Mouse (Mus musculus) embryonic facial prominence, embryonic 10.5 days (tissue): ENCODE results near the gene Ubr7. TPM values are rescaled to one million over a fixed set of nuclear protein-coding genes. Genes with fewer than 3 reads are reported as not detected.

Experiments
- DNase-seq: peaks from one replicate; pipeline ENCODE4 v3.0.0-alpha.2; 2017; ENCODE audit warnings: low spot score
- H3K27ac ChIP-seq: fragments of 300-500 bp; sonication (generic); replicated peaks from 2 replicates; pipeline ENCODE4 v1.5.1; 2016; ENCODE audit warnings: mild to moderate bottlenecking
- H3K27me3 ChIP-seq: fragments of 300-500 bp; sonication (generic); replicated peaks from 2 replicates; pipeline ENCODE4 v1.6.1; 2016; ENCODE audit warnings: low read depth, mild to moderate bottlenecking; ENCODE audit not compliant: poor library complexity, severe bottlenecking
- H3K36me3 ChIP-seq: fragments of 300-500 bp; sonication (generic); replicated peaks from 2 replicates; pipeline ENCODE4 v1.6.1; 2016; ENCODE audit warnings: mild to moderate bottlenecking, moderate library complexity
- H3K4me1 ChIP-seq: fragments of 300-500 bp; sonication (generic); 2 replicates; pipeline ENCODE4 v1.6.1; 2016
- H3K4me3 ChIP-seq: fragments of 300-500 bp; sonication (generic); 2 replicates; pipeline ENCODE4 v1.5.1; 2016; ENCODE audit warnings: mild to moderate bottlenecking, moderate library complexity
- H3K9me3 ChIP-seq: fragments of 300-500 bp; sonication (generic); 2 replicates; pipeline ENCODE4 v1.6.1; 2016; ENCODE audit warnings: mild to moderate bottlenecking
- WGBS: fragments of 180-500 bp; shearing (Covaris S2); methylation state at CpG from one replicate; pipeline ENCODE4 v1.1.7; 2016; 5-methylcytosine and 5-hydroxymethylcytosine counted together
- polyA plus RNA-seq: library from polyadenylated mRNA; unstranded; fragments of >200 nt; fragmentation: Nextera tagmentation; extraction: Ambion mirVana; gene quantifications from 2 replicates; pipeline ENCODE4 v1.2.1, GENCODE M21; 2016

Gene Ubr7
- polyA plus RNA-seq, 1 experiment from 2014 or later, result 53.1 TPM

GRCm38 (mm10) chr12:102725761-102726175 lies 32.0 kb upstream of the Ubr7 start:
- Histone ChIP-seq H3K27ac (no peak overlapping the region), H3K9me3 (no peaks in the 10 kb centered on the region), H3K4me1 (peaks cover 24% of the 10 kb centered on the region), H3K27me3 (no peaks in the 10 kb centered on the region), H3K4me3 (no peak overlapping the region), H3K36me3 (no peaks in the 10 kb centered on the region)
- WGBS, result 83% methylated on average over 7 of the region's 7 CpGs
- no peak for DNase-seq

GRCm38 (mm10) chr12:102729855-102730797 lies 27.6 kb upstream of the Ubr7 start:
- WGBS, result 33% methylated on average over 26 of the region's 26 CpGs
- peak overlapping the region; percentile 92 for H3K27ac ChIP-seq
- no peaks in the 10 kb centered on the region for H3K27me3 ChIP-seq
- H3K9me3 ChIP-seq, result no peaks in the 10 kb centered on the region
- peak; percentile 94 for DNase-seq
- H3K4me1 ChIP-seq, result peaks cover 25% of the 10 kb centered on the region
- H3K4me3 ChIP-seq, result peak overlapping the region; percentile 47
- H3K36me3 ChIP-seq, result no peaks in the 10 kb centered on the region

GRCm38 (mm10) chr12:102730798-102731619 lies 26.8 kb upstream of the Ubr7 start:
- H3K27me3 ChIP-seq, result no peaks in the 10 kb centered on the region
- H3K9me3 ChIP-seq, result no peaks in the 10 kb centered on the region
- no peak for DNase-seq
- peak overlapping the region; percentile 92 for H3K27ac ChIP-seq
- peak overlapping the region; percentile 47 for H3K4me3 ChIP-seq
- no peaks in the 10 kb centered on the region for H3K36me3 ChIP-seq
- 47% methylated on average over 16 of the region's 16 CpGs for WGBS
- peaks cover 25% of the 10 kb centered on the region for H3K4me1 ChIP-seq

- WGBS, result 11% methylated on average over 5 of the region's 5 CpGs
- H3K9me3 ChIP-seq, result no peaks in the 10 kb centered on the region
- H3K36me3 ChIP-seq, result no peaks in the 10 kb centered on the region
Measured at GRCm38 (mm10) chr12:102733381-102733780, 24.4 kb upstream of the Ubr7 start.

GRCm38 (mm10) chr12:102739096-102739495 lies 18.7 kb upstream of the Ubr7 start:
- Histone ChIP-seq H3K27me3 (no peaks in the 10 kb centered on the region), H3K4me3 (no peak overlapping the region), H3K4me1 (peaks cover 16% of the 10 kb centered on the region), H3K9me3 (no peaks in the 10 kb centered on the region), H3K36me3 (peaks cover 13% of the 10 kb centered on the region), H3K27ac (no peak overlapping the region)
- no peak for DNase-seq
- 82% methylated on average over 5 of the region's 5 CpGs for WGBS

More at GRCm38 (mm10) chr12:102733381-102733780, 24.4 kb upstream of the Ubr7 start:
- Histone ChIP-seq H3K27me3 (no peaks in the 10 kb centered on the region), H3K27ac (no peak overlapping the region), H3K4me3 (no peak overlapping the region), H3K4me1 (peaks cover 25% of the 10 kb centered on the region)
- peak; percentile 81 for DNase-seq

GRCm38 (mm10) chr12:102740285-102740684 lies 17.5 kb upstream of the Ubr7 start:
- H3K36me3 ChIP-seq, result peaks cover 13% of the 10 kb centered on the region
- H3K9me3 ChIP-seq, result no peaks in the 10 kb centered on the region
- no peak overlapping the region for H3K27ac ChIP-seq
- peaks cover 25% of the 10 kb centered on the region for H3K4me1 ChIP-seq
- 73% methylated on average over 3 of the region's 3 CpGs for WGBS
- no peaks in the 10 kb centered on the region for H3K27me3 ChIP-seq
- H3K4me3 ChIP-seq, result no peak overlapping the region
- DNase-seq, result no peak

GRCm38 (mm10) chr12:102742056-102742455 lies 15.7 kb upstream of the Ubr7 start:
- no peak for DNase-seq
- H3K27ac ChIP-seq, result no peak overlapping the region
- H3K4me1 ChIP-seq, result peaks cover 25% of the 10 kb centered on the region
- H3K4me3 ChIP-seq, result no peak overlapping the region
- no peaks in the 10 kb centered on the region for H3K9me3 ChIP-seq
- peaks cover 24% of the 10 kb centered on the region for H3K36me3 ChIP-seq
- whole genome bisulfite sequencing, result 88% methylated on average over 7 of the region's 7 CpGs
- H3K27me3 ChIP-seq, result no peaks in the 10 kb centered on the region

GRCm38 (mm10) chr12:102743036-102743588 lies 14.7 kb upstream of the Ubr7 start:
- Histone ChIP-seq H3K9me3 (no peaks in the 10 kb centered on the region), H3K4me3 (peak overlapping the region; percentile 94), H3K36me3 (peaks cover 33% of the 10 kb centered on the region), H3K4me1 (peaks cover 25% of the 10 kb centered on the region), H3K27ac (peak overlapping the region; percentile 93), H3K27me3 (no peaks in the 10 kb centered on the region)
- no peak for DNase-seq
- under 1% methylated on average over 33 of the region's 33 CpGs for WGBS

GRCm38 (mm10) chr12:102743589-102744574 lies 13.9 kb upstream of the Ubr7 start, which contains the start of the genes Moap1 and Tmem251:
Moap1 (minus strand) TSS chr12:102743661.
Tmem251 (plus strand) TSS chr12:102743762.
- H3K36me3 ChIP-seq, result peaks cover 40% of the 10 kb centered on the region
- H3K27me3 ChIP-seq, result no peaks in the 10 kb centered on the region
- peaks cover 25% of the 10 kb centered on the region for H3K4me1 ChIP-seq
- H3K4me3 ChIP-seq, result peak within 1 kb of the TSS; percentile 94
- no peaks in the 10 kb centered on the region for H3K9me3 ChIP-seq
- WGBS, result under 1% methylated on average over 63 of the region's 63 CpGs
- H3K27ac ChIP-seq, result peak within 1 kb of the TSS; percentile 93
- DNase-seq, result peak; percentile 93

GRCm38 (mm10) chr12:102744839-102745238 lies 12.9 kb upstream of the Ubr7 start:
- H3K27ac ChIP-seq, result no peak overlapping the region
- no peaks in the 10 kb centered on the region for H3K27me3 ChIP-seq
- WGBS, result 69% methylated on average over 6 of the region's 6 CpGs
- H3K36me3 ChIP-seq, result peaks cover 48% of the 10 kb centered on the region
- H3K9me3 ChIP-seq, result no peaks in the 10 kb centered on the region
- no peak for DNase-seq
- peak overlapping the region; percentile 94 for H3K4me3 ChIP-seq
- H3K4me1 ChIP-seq, result peaks cover 25% of the 10 kb centered on the region

- no peaks in the 10 kb centered on the region for H3K9me3 ChIP-seq
- WGBS, result 90% methylated on average over 3 of the region's 3 CpGs
- DNase-seq, result no peak
- no peak overlapping the region for H3K4me3 ChIP-seq
- H3K27ac ChIP-seq, result no peak overlapping the region
- H3K4me1 ChIP-seq, result peaks cover 13% of the 10 kb centered on the region
- peaks cover 47% of the 10 kb centered on the region for H3K36me3 ChIP-seq
- no peaks in the 10 kb centered on the region for H3K27me3 ChIP-seq
Measured at GRCm38 (mm10) chr12:102748256-102748655, 9.5 kb upstream of the Ubr7 start.
